Mouse (Mus musculus): ENCODE results near the gene Tmco1.

The Tmco1 gene

GRCm38 (mm10) chr1:167308261-167309054, at the start of gene Tmco1:
Gene Tmco1, plus strand, starts transcription at chr1:167308378.
- DNase-seq (ENCODE audit: low spot score in 2 of 2): peak; percentile 96 to 97

- no peak for DNase-seq (ENCODE audit: low spot score in 2 of 2)
Observed at GRCm38 (mm10) chr1:167259702-167260101, 48.5 kb upstream of the Tmco1 start.

GRCm38 (mm10) chr1:167261750-167262149, 46.4 kb upstream of the Tmco1 start:
- peak in 1 of 2 experiments; percentile 46 for DNase-seq (ENCODE audit: low spot score in 2 of 2)

GRCm38 (mm10) chr1:167262489-167263041, 45.6 kb upstream of the Tmco1 start:
- DNase-seq (ENCODE audit: low spot score in 2 of 2): no peak

- no peak for DNase-seq (ENCODE audit: low spot score in 2 of 2)
Observed at GRCm38 (mm10) chr1:167265366-167265765, 42.8 kb upstream of the Tmco1 start.

- DNase-seq (ENCODE audit: low spot score in 2 of 2): no peak
Observed at GRCm38 (mm10) chr1:167266720-167267119, 41.5 kb upstream of the Tmco1 start.

- DNase-seq (ENCODE audit: low spot score in 2 of 2): no peak
Observed at GRCm38 (mm10) chr1:167268360-167269063, 39.7 kb upstream of the Tmco1 start.

GRCm38 (mm10) chr1:167269350-167269811, 38.8 kb upstream of the Tmco1 start:
- DNase-seq (ENCODE audit: low spot score in 2 of 2): no peak

GRCm38 (mm10) chr1:167269856-167270270, 38.3 kb upstream of the Tmco1 start:
- peak in 1 of 2 experiments; percentile 45 for DNase-seq (ENCODE audit: low spot score in 2 of 2)

GRCm38 (mm10) chr1:167270342-167271111, 37.7 kb upstream of the Tmco1 start:
- no peak for DNase-seq (ENCODE audit: low spot score in 2 of 2)

GRCm38 (mm10) chr1:167271304-167271703, 36.9 kb upstream of the Tmco1 start:
- peak in 1 of 2 experiments; percentile 57 for DNase-seq (ENCODE audit: low spot score in 2 of 2)

- no peak for DNase-seq (ENCODE audit: low spot score in 2 of 2)
Observed at GRCm38 (mm10) chr1:167271841-167272240, 36.3 kb upstream of the Tmco1 start.

- DNase-seq (ENCODE audit: low spot score in 2 of 2): no peak
Observed at GRCm38 (mm10) chr1:167273380-167274163, 34.6 kb upstream of the Tmco1 start.

GRCm38 (mm10) chr1:167274646-167275390, 33.4 kb upstream of the Tmco1 start:
- no peak for DNase-seq (ENCODE audit: low spot score in 2 of 2)

GRCm38 (mm10) chr1:167278395-167278794, 29.8 kb upstream of the Tmco1 start:
- DNase-seq (ENCODE audit: low spot score in 2 of 2): no peak

- DNase-seq (ENCODE audit: low spot score in 2 of 2): no peak
Observed at GRCm38 (mm10) chr1:167279160-167279715, 28.9 kb upstream of the Tmco1 start.

GRCm38 (mm10) chr1:167280061-167280460, 28.1 kb upstream of the Tmco1 start:
- no peak for DNase-seq (ENCODE audit: low spot score in 2 of 2)

- DNase-seq (ENCODE audit: low spot score in 2 of 2): no peak
Observed at GRCm38 (mm10) chr1:167282112-167282511, 26.1 kb upstream of the Tmco1 start.

GRCm38 (mm10) chr1:167282768-167283167, 25.4 kb upstream of the Tmco1 start:
- no peak for DNase-seq (ENCODE audit: low spot score in 2 of 2)
